Mouse (Mus musculus): ENCODE results near the gene Unc5b.

GRCm38 (mm10) chr10:60732397-60732861 is 99.0 kb downstream of the Unc5b start:
- no peak for TF ChIP-seq TAL1 (IDR thresholded peaks at IDR 0.05; ENCODE audit: low read length)
- no peak for TF ChIP-seq GATA1 (IDR thresholded peaks at IDR 0.05; ENCODE audit: low read length)

All from erythroblast, embryonic 14.5 days (primary cell).